Mouse (Mus musculus) heart, adult 2 months (tissue): ENCODE data around the gene Htt.

ENCODE experiments used
- EP300 ChIP-seq: fragments of 200-500 bp; IDR thresholded peaks from 2 replicates; pipeline ENCODE4 v1.6.1; 2011; ENCODE audit warnings: low read depth, low read length, control low read depth; ENCODE audit not compliant: insufficient read depth
- POLR2A ChIP-seq: fragments of 200-500 bp; IDR thresholded peaks from 2 replicates; pipeline ENCODE4 v1.6.1; 2011; ENCODE audit warnings: mild to moderate bottlenecking, low read depth, low read length, control low read depth; ENCODE audit not compliant: insufficient read depth

DNA sequence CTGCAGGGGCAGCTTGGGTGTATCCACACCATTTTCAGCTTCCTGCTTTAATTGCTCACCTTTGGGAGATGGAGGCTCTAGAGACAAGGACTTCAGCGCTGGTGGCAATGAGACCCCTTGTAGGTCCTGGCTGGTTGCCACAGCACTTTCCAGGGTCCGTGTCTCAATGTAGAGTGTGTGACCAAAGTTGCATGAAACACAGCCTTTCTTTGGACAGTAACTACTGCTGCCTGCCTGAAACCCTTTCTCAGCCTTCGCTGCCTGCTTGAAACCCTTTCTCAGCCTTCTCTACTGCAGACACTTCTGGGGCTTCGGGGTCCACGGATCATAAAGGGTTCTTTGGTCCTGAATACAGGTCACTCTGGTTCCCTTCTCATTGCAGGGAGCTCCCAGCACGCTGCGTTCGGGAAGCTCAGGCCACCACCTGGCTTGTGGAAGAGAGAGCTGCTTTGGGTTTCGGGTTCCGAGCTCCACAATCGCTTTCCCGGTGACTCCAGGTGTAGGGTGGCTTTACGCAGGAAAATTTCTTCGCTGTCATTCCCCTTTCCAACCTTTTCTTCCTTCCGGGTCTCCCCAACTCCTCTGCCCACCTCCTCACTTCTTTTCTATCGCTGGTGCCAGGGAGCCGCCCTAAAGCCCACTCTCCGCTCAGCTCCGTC lies 561 bp upstream of the Htt start:
- no peak for TF ChIP-seq POLR2A
- no peak for TF ChIP-seq EP300
